12 mouse cellular contexts compared by ENCODE assay signal in the genomic region with DNA sequence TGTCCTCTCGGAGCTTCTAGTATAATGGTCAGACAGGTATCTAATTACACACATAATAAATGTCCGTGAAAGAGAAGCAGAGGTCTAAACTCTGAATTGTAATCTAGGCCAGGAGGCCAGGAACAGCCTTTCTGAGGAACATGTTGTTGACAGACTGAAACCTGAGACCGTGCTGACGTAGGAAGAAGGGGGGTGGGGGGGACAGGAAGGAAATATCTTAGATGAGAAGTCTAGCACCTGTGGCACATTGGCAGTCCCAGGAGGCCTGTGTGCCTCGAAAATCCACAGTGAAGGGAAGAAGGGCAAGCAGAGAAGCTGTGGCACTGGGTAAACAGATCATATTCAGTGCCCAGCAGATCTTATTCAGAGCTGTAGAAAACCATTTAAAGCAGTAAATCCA. TPM values are rescaled to one million over a fixed set of nuclear protein-coding genes. Genes with fewer than 3 reads are reported as not detected.
DNase-seq lines count a peak whose midpoint lies in the region; ATAC-seq lines count a peak whose summit lies in the region.
"Had no signal": no experiment of that assay in that cellular context is flagged by ENCODE, and none has a peak within 500 bp of the region (broad histone marks: within the 10 kb centered on the region; RNA-seq: fewer than 3 reads in every experiment).

No protein-coding gene starts in this region.

- H3K27ac ChIP-seq in kidney, embryonic 16.5 days (ENCODE audit: low read length), result peak overlapping the region; percentile 58
- peak overlapping the region; percentile 45; the same call in 1 of the 2 replicates for H3K27ac ChIP-seq in intestine, embryonic 14.5 days (ENCODE audit: low read depth)
- H3K27ac ChIP-seq in stomach, embryonic 16.5 days (ENCODE audit: low read length), result no peak overlapping the region
- H3K27ac ChIP-seq: layer of hippocampus, adult 2 months had no signal

- peaks cover 3% of the 10 kb centered on the region; the same call in 1 of the 2 replicates for H3K4me1 ChIP-seq in kidney, embryonic 16.5 days (ENCODE audit: insufficient read depth, low read length)
- H3K4me1 ChIP-seq in intestine, embryonic 14.5 days (replicated peaks; ENCODE audit: control insufficient read depth, insufficient read depth, low read length), result no peaks in the 10 kb centered on the region
- peaks cover 5% of the 10 kb centered on the region; the same call in 1 of the 2 replicates for H3K4me1 ChIP-seq in stomach, embryonic 16.5 days (ENCODE audit: control insufficient read depth, insufficient read depth, low read length)

- H3K9ac ChIP-seq in kidney, embryonic 16.5 days (replicated peaks; ENCODE audit: low read length), result no peak overlapping the region
- no peak overlapping the region for H3K9ac ChIP-seq in intestine, embryonic 14.5 days (ENCODE audit: low read length)
- H3K9ac ChIP-seq in stomach, embryonic 16.5 days (ENCODE audit: low read length), result no peak overlapping the region
- H3K9ac ChIP-seq: forebrain, postnatal 0 days had no signal

- peak; percentile 77 for ATAC-seq in kidney, embryonic 16.5 days (ENCODE audit: low FRiP score, low TSS enrichment)
- no peak for ATAC-seq in intestine, embryonic 14.5 days (replicated peaks; ENCODE audit: low FRiP score, low TSS enrichment, low read depth)
- ATAC-seq in stomach, embryonic 16.5 days (ENCODE audit: insufficient read depth, low FRiP score), result peak; percentile 66
- ATAC-seq in erythroblast, adult 5-6 weeks (replicated peaks; ENCODE audit: low FRiP score, poor library complexity, severe bottlenecking), result no peak
- ATAC-seq: forebrain, postnatal 0 days; Patski had no signal

- no peak overlapping the region for H3K4me3 ChIP-seq in kidney, embryonic 16.5 days (ENCODE audit: low read length)
- no peak overlapping the region for H3K4me3 ChIP-seq in intestine, embryonic 14.5 days (ENCODE audit: low read depth, low read length)
- no peak overlapping the region for H3K4me3 ChIP-seq in stomach, embryonic 16.5 days (replicated peaks; ENCODE audit: low read length)
- H3K4me3 ChIP-seq: layer of hippocampus, adult 2 months had no signal

- no peaks in the 10 kb centered on the region for H3K36me3 ChIP-seq in kidney, embryonic 16.5 days (ENCODE audit: insufficient read depth, low read length)
- H3K36me3 ChIP-seq in intestine, embryonic 14.5 days (ENCODE audit: control insufficient read depth, insufficient read depth, low read length), result no peaks in the 10 kb centered on the region
- no peaks in the 10 kb centered on the region for H3K36me3 ChIP-seq in stomach, embryonic 16.5 days (ENCODE audit: control insufficient read depth, insufficient read depth, low read length)

- no peaks in the 10 kb centered on the region for H3K9me3 ChIP-seq in kidney, embryonic 16.5 days (ENCODE audit: low read length)
- no peaks in the 10 kb centered on the region for H3K9me3 ChIP-seq in intestine, embryonic 14.5 days (ENCODE audit: control insufficient read depth, low read length)
- H3K9me3 ChIP-seq in stomach, embryonic 16.5 days (replicated peaks; ENCODE audit: control insufficient read depth, low read length), result no peaks in the 10 kb centered on the region

- intact Hi-C loops in heart, postnatal 25 days (cut with DNase I), result no loop called here

- H3K27me3 ChIP-seq in kidney, embryonic 16.5 days (ENCODE audit: insufficient read depth, low read length), result no peaks in the 10 kb centered on the region
- no peaks in the 10 kb centered on the region for H3K27me3 ChIP-seq in intestine, embryonic 14.5 days (replicated peaks; ENCODE audit: control insufficient read depth, insufficient read depth, low read length)
- no peaks in the 10 kb centered on the region for H3K27me3 ChIP-seq in stomach, embryonic 16.5 days (ENCODE audit: control insufficient read depth, insufficient read depth, low read length)
- H3K27me3 ChIP-seq: Patski had no signal

- no peak overlapping the region for H3K4me2 ChIP-seq in kidney, embryonic 16.5 days (replicated peaks; ENCODE audit: low read depth, low read length)
- no peak overlapping the region for H3K4me2 ChIP-seq in intestine, embryonic 14.5 days (ENCODE audit: low read length)
- no peak overlapping the region for H3K4me2 ChIP-seq in stomach, embryonic 16.5 days (ENCODE audit: low read depth, low read length)

- no peak for DNase-seq in kidney, postnatal 25 days
- peak; percentile 80 for DNase-seq in T-cell, adult 2 months (ENCODE audit: low spot score)
- DNase-seq in intestine, embryonic 14.5 days (ENCODE audit: low spot score), result no peak
- no peak for DNase-seq in kidney, postnatal 14 days
- DNase-seq in heart, postnatal 25 days (ENCODE audit: low spot score), result no peak
- DNase-seq: forebrain, postnatal 0 days; right cerebral cortex, adult 18-20 months had no signal

- WGBS in kidney, embryonic 16.5 days, result 9% methylated on average over 5 of the region's 5 CpGs
- 25% methylated on average over 5 of the region's 5 CpGs for WGBS in intestine, embryonic 14.5 days
- WGBS in stomach, embryonic 16.5 days, result 19% methylated on average over 5 of the region's 5 CpGs

RNA-seq across cellular contexts. Expression of a gene that starts 9.0 kb away (rescaled TPM):
- 27.9 and 30.1 TPM in 2 replicates for polyA plus RNA-seq in kidney, embryonic 16.5 days (2015; fragmentation: Nextera tagmentation; extraction: Ambion mirVana)
- 33.2 and 36.8 TPM in 2 replicates for polyA plus RNA-seq in intestine, embryonic 14.5 days (2014; fragmentation: Nextera tagmentation; extraction: Ambion mirVana)
- polyA plus RNA-seq in stomach, embryonic 16.5 days (2015; fragmentation: Nextera tagmentation; extraction: Ambion mirVana), result 25.7 and 31.6 TPM in 2 replicates
- total RNA-seq in erythroblast, adult 5-6 weeks (2015; ENCODE audit: low replicate concordance), result 635 and 792 TPM in 2 replicates
- total RNA-seq in erythroblast, adult 5-6 weeks (2017; ENCODE audit: low replicate concordance), result 1,411 and 1,492 TPM in 2 replicates
- 10 to 100 TPM; 35.7 to 41.5 TPM for total RNA-seq in heart, postnatal 25 days (2021)

RNA-seq across cellular contexts. Expression of a gene that starts 27.1 kb away (rescaled TPM):
- polyA plus RNA-seq in kidney, embryonic 16.5 days (2015; fragmentation: Nextera tagmentation; extraction: Ambion mirVana), result 244 and 281 TPM in 2 replicates
- 148 and 164 TPM in 2 replicates for polyA plus RNA-seq in intestine, embryonic 14.5 days (2014; fragmentation: Nextera tagmentation; extraction: Ambion mirVana)
- 256 and 260 TPM in 2 replicates for polyA plus RNA-seq in stomach, embryonic 16.5 days (2015; fragmentation: Nextera tagmentation; extraction: Ambion mirVana)
- 69.2 and 94.7 TPM in 2 replicates for total RNA-seq in erythroblast, adult 5-6 weeks (2015; ENCODE audit: low replicate concordance)
- 103 and 137 TPM in 2 replicates for total RNA-seq in erythroblast, adult 5-6 weeks (2017; ENCODE audit: low replicate concordance)
- 100 to 1,000 TPM; 252 to 269 TPM for total RNA-seq in heart, postnatal 25 days (2021)

Comparison
In these comparisons a context has a peak if more than half of its experiments do, and no peak if none do; other contexts are left out.
1. ATAC-seq: peak in kidney, embryonic 16.5 days (single experiment) and stomach, embryonic 16.5 days (single experiment); none in intestine, embryonic 14.5 days (single experiment) and erythroblast, adult 5-6 weeks (single experiment).